Mouse (Mus musculus): ENCODE measurements around the gene Slc35f5.
"Not testable (repeated sequence)": the region's sequence is repeated elsewhere in the genome, so short reads cannot be mapped to it uniquely, and the experiment has no call there.

Slc35f5 gene

DNA sequence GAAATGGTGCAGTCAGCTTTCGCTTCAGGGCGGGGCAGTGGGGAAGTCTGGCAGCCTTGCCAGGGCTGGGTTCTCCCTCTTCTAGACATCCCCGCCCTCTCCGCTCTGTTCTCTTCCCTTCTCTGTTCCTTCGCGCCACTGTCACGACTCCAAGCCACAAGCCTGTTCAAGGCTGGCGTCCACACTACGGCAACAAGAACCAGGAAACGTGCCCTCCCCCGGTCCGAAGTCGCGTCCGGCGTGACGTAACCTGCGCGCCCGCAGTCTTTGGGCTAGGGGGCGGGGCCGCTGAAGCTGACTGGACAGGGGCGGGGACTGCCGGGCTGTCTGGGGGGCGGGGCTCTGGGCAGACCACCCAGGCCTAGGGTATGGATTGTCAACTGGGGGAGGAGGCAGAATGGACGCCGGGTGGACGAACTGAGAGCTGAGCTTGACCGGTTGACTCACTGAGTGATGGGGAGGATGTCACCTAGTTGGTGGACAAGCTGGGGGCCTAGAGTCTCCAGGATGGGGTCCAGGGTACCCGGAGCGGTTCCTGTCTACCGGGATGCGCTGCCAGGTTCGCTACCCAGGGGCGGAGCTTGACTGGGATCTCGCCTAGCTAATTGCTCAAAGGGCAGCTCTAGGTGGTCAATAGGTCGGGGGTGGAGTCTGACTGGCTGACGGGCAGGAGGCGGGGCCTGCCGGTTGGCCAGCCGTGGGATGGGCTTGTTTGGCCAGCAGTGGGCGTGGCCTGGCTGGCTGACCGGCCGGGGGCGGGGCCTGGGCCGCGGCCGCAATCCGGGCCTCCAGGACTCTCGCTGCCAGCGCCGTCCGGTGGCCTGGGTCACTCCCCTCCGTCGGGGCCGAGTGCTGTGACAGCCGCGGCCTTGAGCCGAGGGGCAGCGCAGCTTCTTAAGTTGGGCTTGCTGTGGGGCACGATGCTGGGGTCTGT is at the start of gene Slc35f5:
Slc35f5 (plus strand) TSS at position 337 of the 934 bp plus-strand sequence.
- peak; percentile 98 for DNase-seq (ENCODE audit: low spot score in 2 of 2)

DNA sequence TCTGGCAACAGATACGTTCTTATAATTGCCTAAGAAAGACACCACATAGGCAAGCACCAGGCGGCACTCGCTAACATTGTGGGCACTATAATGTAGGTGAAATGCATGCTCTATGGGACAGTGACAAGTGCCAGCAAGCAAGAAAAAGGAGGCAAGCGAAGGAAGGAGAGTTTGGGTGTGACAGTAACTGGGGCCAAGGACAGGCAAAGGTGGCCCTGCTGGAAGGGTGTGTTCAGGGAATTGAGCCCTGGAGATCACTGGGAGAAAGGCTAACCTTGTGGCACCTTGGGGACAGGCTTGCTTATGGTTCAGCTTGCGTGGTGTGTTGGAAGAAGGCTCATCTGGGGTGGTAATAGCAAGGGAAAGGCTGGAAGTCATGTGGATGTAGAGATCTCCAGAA is 45.7 kb upstream of the Slc35f5 start:
- no peak for DNase-seq (ENCODE audit: low spot score in 2 of 2)

DNA sequence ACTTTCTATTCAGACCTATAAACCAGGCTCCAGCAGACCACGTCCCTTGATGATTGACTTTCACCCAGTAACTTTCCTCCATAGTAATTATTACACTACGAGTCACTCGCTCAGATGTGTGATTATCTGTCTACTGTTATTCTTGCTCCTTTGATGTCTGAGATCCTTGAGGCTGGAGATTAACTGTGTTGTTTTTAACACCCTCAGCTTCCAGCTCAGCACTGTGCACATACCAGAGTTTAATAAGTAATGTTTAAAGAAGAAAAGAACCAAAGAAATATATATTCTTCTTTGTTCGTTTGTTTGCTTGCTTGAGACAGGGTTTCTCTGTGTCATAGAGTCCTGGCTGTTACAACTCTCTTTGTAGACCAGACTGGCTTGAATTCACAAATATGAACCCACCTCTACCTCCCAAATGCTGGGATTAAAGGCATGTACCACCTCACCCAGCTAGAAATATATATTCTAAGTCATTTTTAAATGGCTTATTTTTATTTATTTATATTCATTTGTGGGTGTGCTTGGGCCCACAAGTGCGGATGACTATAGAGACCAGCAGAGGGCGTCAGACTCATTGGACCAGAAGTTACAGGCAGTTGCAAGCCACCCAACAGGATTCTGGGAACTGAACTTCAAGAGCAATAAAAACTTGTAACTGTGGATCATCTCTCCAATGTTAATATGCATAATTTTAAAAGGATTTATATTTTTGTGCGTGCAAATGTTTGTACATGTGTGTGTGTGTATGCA is 43.3 kb upstream of the Slc35f5 start:
- no peak for DNase-seq (ENCODE audit: low spot score in 2 of 2)

DNA sequence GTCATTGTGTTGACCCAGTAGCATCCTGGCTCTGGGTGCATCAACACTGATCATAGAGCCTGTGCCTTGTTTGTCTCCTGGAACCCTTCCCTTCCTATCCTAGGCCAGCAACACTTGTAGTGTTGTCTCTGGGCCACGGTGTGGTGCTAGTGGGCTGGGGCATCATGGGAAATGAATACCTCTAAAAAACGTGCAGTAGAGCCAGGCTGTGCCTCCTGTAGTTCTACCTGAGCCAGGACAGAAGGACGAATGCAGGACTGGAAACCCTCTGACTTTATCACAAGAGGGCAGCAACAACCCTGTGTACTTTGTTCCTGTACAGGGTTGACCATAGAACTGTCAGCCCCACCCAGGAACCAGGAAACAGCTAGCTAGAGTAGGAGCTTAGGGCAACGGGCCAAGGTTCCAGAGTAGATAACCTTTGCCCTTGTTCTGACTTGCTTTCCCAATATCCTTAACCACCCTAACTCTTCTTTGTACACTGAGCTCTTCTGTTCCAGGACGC is 41.2 kb upstream of the Slc35f5 start:
- DNase-seq (ENCODE audit: low spot score in 2 of 2), result peak; percentile 60 to 68

DNA sequence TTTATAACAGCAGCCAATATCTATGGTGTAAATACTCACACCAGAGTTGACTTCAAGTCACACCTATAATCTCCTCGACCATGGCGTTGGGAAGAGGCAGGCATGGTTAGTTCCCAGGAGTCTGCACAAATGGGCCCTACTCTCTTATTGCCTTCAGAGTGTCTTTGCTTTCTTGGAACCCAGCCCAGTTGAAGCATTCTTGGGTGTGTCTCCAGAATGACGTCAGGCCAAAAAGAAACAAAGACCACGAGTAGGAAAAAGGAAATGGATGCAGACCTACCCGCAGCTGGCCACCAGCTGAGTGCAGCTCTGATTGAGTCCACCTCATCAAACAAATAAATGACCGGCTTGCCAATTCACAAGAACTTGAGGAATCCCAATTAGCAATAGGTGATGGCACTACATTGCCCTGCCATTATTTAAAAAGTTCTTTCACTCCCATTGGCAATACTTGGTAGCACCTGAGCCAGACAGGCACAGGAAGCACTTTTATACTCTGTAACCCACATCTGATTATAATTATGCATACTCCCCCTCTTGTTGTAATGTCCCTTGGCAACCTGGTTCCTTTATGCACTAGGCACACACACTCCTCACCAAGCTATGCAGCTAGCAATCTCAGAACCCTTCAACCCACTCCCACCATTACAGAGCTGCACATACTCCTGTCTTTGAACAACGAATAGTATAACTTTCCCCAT is 34.3 kb upstream of the Slc35f5 start:
- DNase-seq (ENCODE audit: low spot score in 2 of 2), result peak; percentile 70 to 78

DNA sequence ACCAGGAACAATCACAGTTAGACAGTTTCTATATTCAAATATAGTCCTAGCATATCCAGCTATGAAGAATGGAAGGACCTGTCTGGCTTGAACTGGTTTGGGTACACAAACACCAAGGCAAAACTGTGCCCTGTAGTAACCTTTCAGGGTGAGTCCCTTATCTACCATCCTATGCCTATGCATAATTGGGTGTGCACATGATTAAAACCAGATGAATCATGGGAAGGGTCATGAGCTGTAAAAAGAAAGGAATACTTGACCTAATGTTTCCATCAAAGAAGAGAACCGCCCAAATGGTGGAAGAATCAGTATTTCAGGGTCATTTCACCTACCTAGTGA is 33.8 kb upstream of the Slc35f5 start:
- DNase-seq (ENCODE audit: low spot score in 2 of 2), result no peak

DNA sequence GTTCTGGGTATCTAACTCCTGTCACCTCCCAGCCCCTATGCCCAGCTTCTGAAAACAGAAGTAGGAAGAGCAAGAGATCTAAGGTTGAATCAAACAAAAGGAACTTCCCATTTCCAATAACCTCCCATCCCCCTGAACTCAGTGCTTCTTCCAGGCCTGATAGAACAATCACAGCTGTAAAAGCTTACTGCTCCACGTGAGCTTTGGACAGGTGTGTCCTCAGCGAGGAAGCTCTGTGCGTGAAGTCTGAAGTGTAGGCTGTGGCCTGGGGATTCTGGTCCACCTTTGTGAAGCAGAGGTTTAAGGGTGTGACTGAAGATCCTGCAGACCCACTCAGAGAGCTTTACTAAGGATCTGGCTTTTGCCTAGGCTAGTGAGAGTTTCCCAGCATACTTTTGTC is 33.0 kb upstream of the Slc35f5 start:
- no peak for DNase-seq (ENCODE audit: low spot score in 2 of 2)

DNA sequence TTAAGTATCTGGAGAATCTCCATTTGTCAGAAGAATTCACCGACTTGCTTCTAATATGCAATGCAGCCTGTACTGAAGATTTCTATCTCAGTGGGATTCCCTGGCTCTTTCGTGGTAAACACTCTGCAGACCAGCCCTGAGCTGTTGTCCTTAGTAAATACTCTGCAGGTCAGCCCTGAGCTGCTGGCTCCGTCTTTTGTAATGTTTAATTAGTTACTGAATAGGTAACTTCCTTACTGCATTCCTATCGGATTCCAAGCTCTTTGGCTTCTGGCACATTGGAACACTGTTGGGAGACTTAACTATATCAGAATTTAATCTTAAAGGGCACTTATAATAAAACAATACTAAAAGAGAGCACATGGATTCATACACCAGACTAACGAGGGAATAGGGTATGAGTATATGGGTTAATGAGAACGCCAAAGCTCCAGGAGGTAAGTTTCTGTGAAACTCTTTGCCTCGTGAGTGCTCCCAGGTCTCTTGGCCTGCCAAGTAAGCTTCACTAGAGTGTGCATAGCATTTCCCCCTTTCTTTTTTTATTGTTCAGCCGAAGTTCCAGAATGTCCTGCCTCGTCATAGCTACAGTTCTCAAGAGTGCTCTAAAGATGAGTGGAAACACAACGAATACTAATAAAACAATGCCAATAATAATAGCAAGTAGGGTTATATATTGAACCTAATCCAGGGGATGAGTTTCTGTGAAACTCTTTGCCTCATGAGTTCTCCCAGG is 27.0 kb upstream of the Slc35f5 start:
- not testable (repeated sequence) for DNase-seq (ENCODE audit: low spot score in 2 of 2)

DNA sequence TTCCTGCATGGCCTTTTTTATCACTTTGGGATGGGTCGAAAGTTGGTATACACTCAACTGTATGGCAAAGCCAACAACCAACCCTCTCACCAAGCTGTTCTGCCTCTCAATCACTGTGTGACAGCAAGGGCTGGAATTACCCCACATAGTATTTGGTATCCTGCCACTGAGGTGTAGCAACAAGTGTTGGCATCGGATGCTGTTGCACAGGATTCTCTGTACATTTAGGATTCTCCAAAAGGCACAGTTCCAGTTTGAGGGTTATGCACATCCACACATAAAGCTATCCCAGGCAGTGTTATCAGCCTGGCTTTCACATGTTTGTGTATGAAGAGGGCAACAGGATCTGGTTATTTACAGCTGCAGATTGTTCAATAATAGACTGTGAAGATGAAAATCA is 23.3 kb upstream of the Slc35f5 start:
- DNase-seq (ENCODE audit: low spot score in 2 of 2), result no peak

DNA sequence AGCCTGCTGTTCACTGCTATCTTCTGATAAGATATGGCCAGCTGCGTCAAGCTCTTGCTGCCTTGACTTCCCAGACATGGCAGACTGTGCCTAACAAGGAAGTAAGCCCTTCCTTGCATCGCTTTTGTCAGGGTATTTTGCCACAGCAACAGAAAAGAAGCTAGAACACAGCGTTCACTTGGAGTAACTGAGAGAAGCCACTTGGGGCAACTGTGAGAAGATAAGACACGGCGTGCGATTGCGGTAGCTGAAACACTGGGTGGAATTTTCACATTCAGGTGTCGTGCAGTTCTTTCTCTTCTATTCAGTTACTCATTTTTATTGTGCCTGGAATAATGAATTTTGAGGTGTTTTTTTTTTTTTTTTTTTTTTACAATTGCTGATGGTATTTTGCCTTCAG is 22.6 kb upstream of the Slc35f5 start:
- DNase-seq (ENCODE audit: low spot score in 2 of 2), result no peak

DNA sequence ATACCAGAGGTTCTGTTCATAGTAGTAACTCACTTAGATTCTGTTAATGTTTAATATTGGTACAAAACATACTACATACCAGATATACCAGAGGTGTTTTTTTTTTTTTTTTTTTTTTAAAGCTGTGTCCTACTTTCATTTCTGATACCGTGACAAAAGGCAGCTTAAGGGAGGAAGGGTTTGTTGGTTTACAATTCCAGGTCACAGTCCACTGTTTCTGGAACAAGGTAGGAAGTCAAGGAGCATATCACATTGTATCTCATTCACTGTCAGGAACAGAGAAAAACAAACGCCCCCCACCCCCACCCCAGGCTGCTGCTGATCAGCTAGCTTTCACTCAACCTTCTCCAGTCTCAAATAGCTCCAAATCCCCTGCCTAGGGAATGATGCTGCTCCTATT is 21.1 kb upstream of the Slc35f5 start:
- no peak for DNase-seq (ENCODE audit: low spot score in 2 of 2)

DNA sequence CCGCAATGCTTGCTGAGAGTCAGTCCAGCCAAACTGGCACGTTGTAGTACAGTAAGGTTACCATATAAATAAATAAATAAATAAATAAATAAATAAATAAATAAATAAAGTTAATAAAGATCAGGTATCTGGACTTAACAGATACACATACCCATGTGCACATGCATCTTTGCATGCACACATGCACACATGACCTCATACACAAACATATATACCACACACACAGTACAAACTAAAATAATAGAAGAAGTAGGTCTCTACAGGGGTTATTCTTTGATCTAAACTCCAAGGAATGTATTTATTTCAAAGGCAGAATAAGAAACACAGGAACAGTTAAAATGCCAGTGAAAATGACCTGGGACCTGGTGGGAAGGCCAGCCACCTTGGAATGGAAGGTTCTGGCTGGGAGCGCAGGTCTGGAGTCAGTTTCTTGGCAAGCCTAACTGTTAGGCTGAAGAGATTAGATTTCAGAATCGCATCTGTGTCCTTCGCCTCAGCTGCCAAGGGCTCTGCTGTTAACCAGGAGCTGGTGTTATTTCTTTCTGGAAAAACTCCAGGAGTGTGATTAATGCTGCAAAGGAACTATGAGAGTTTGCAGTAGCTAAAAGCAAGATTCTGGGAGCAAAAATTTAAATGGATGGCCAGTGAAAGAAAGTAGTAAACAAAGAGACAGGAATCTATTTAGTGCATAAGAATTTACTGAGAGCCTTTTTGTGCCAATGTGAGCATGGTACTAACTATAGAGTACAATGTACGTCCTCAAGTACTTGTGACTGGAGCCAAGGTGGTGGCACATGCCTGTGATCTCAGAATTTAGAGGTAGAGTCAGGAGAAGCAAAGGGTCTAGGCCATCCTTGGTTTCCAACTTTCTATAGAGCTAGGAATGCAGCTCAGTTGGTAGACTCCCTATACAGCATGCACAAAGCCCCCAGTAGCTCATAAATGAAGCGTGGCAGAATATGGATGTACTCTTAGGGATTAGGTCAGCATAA is 18.1 kb upstream of the Slc35f5 start:
- peak; percentile 71 to 79 for DNase-seq (ENCODE audit: low spot score in 2 of 2)

DNA sequence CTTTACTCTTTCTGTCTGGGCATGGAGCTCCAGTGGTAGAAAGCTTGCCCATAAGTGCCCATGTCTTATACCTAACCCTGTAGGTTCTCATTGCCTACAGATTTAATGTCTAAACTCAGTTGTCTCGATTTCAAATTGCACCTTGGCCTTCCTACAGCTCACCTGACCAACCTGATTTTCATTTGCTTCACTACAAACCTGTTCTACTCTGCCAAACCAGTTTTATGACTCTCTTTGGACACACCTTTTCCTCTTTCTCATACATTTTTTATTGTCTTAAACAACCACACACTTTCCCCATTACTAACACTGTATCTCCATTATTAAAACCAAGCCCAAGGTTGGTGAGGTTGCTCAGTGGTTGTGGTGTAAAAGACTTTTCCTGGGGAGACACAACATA is 10.5 kb upstream of the Slc35f5 start:
- no peak for DNase-seq (ENCODE audit: low spot score in 2 of 2)

DNA sequence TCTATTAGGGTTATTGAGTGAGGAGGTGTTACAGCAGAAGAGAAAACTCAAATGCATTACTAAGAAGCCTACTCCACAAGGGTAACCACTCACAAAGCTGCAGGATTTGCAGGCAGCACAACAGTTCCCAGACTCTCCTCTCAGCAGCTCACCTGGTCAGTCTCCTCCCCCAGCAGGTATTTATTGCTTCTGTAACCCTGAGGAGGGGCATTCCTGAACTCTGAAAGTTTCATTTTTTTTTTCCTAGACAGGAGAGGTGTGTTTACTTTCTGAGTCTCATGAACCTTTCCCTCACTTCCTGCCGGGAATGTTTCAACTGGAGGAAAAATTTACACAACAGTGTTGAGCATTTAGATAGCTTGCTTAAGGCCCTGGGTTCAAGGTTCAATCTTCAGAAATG is 10.0 kb upstream of the Slc35f5 start:
- DNase-seq (ENCODE audit: low spot score in 2 of 2), result no peak

DNA sequence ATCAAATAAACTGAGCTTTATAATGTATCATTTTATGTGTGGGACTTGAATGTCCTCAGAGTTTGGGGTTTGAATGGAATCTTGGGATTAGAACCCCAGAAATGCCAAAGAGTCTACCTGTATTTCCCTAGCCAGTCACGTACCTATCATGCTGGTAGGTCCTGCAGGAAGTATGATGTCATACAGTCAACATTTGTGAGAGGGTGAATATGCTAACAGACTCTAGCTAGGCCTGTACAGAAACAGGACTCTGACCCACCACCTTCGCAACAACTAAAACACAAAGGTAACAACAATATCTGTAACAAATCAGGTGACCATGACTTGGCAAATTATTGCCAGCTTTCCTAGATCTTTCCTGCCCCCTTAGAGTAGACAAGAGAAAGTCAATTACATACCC is 8.8 kb upstream of the Slc35f5 start:
- no peak for DNase-seq (ENCODE audit: low spot score in 2 of 2)

DNA sequence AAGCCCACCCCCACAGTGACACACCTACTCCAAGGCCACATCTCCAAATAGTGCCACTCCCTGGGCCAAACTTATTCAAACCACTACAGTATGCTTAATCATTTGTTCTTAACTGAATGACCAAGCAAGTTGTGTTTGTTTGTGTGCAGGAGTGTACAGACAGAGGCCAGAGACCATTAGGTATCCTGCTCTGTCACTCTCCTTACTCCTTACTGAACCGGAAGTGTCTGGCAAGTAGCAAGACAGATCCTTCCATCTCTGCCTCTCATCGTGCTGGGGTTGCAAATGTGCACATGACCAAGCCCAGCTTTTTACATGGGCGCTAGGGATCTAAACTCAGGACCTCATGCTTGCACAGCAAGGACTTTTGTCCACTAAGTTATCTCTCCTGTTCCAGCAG is 1.1 kb upstream of the Slc35f5 start:
- no peak for DNase-seq (ENCODE audit: low spot score in 2 of 2)

DNA sequence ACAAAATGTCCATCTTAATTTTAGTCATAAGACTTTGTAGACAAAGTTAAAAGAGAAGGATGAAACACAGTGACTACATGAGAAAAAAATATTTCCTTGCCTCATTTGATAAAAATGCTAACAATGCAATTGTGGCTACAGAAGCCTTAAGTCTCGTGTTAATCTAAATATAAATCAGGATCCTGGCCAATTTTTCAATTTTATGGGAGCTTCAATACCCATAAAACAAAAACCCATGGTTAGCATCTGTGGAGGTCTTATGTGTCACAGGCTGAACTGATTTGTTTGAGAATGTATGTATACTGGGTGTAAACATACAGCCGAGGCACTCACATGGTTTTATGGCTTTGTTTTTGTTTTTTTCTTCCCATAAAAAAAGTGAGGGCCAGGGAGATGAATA is 674 bp upstream of the Slc35f5 start:
- no peak for DNase-seq (ENCODE audit: low spot score in 2 of 2)

DNA sequence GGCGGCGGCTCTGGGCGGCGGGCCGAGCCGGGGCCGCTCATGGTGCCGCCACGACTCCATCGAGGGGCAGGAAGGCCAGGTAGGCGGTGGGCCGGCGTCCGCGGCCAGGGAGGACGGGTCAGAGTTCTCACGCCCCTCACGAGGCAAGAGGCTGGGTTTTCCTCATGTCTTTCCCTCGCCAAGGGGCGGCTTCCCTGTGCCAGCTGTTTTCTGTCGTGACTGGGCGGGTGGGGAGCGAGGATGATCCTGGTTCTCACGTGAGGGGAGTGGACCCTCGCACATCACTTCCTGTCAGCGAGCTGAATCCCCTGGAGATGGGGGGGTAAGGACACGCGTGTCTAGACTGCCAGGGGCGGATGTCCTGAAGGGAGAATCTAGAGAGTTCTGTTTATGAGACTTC is 811 bp downstream of the Slc35f5 start:
- DNase-seq (ENCODE audit: low spot score in 2 of 2), result no peak

DNA sequence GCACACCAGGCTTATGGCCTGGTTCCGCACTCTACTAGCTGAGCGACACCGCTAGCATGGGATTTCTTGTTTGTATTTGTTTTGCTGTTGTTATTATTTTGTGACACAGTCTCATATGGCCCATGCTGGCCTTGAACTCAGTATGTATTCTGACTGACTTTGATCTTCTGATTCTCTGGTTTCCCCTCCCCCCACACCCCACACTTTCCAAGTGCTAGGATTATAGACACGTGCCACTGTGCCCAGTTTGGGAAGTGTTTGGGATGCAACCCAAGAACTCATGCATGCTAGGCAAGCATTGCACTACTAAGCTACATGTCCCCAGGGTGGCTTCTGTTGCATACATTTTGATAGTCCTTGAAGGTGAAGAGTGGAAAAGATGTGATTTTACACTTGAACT is 1.4 kb downstream of the Slc35f5 start:
- DNase-seq (ENCODE audit: low spot score in 2 of 2), result peak in 1 of 2 experiments; percentile 28

DNA sequence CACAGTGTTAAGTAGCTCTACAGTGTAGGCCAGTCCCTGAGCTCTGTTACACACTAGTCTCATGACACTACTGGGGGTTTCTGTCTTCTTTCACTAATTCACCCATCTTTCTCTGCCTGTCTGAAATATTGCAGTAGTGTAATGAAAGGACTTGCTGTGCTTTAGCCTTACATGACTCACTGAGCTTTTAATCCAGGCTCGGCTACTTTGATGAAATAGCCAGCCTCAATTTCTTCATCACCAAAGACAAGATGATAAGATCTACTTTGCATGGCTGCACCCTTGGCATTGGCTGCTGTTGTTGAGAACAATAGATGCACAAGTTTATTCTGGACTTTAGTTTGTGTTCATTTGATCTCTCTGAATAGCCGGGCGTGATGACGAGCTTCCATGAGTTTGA is 7.7 kb downstream of the Slc35f5 start:
- DNase-seq (ENCODE audit: low spot score in 2 of 2), result no peak

Measured in heart, adult 9 months (tissue).